Mouse (Mus musculus) frontal cortex, postnatal 10 days (tissue): ENCODE data around the gene Kbtbd13.

Experiments used
- DNase-seq, 2 experiments: peaks; one replicate each; pipeline ENCODE4 v3.0.0; 2022; ENCODE audit warnings: low spot score in 2 of 2, mixed read lengths in 1 of 2

The Kbtbd13 gene

DNA sequence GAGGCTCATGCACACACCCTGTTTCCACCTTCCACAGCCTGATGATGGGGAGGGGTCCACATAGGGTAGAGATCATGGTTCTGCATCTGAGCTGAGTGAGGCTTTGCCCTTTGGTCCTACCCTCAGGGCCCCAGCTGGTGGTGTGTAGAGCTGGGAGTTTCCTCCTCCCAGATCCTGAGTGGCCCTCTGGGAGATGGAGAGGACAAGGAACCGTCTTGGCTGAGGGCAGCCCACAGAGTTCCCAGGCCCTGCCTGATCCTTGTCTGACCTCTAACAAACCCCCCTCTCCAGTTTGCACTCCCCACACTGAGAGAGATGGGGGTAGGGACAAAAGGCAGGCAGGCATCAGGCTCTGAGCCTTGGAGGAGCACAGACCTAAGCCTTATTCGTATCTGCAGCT, 2.9 kb upstream of the Kbtbd13 start:
- DNase-seq = no peak

DNA sequence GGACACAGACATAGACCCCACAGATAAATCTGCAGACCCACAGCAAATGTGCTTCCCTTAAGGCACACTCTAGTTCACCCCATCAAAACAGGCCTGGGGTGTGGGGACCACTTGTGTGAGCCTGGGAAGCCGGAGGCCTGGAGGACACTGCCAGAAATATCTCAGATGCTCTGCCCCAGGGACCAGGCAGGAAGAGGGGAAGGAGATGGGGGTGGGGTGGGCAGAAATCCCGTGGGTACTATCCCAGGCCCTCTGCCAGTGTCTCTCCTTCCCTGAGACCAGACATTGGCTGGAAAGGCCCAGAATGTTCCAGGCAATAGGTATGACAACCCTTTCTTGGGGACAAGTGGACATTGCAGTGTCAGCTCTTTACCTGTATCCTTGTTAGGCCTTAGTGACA, 2.2 kb upstream of the Kbtbd13 start:
- DNase-seq = no peak

DNA sequence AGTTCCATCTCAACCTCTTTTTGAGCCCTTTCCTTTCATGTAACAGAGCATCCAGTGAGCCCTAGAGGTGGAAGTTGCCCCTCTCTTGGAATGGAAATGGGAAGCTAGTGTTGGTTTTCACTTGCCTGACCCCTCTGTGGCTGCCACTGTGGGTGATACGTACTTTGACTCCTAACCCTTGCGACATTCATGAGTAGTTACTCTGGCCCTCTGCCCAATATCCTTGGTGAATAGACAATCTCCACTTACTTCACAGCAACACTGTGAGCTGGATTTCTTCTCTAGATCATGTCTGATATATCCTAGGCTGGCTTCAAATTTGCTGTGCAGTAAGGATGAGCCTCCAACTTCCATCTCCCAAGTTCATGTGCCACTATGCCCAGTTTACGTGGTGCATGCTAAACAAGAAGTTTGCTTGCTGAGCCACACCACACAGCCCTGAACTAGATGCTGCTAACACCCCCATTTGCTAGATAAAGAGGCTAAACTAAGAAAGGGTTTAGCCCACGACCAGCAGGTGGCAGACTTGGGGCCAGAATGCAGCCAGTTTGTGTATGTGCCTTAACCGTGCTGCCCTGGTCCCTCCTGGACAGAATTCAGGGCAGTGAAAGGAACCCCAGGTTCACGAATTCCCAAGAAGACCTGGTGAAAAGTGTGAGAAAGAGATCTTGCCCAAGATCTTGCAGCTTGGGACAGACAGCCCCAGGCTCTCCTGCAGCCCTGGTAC, 1.3 kb upstream of the Kbtbd13 start:
- peak in 1 of 2 experiments; percentile 34 for DNase-seq

- no peak for DNase-seq
Observed at GRCm38 (mm10) chr9:65390752-65391612, 470 bp downstream of the Kbtbd13 start.

GRCm38 (mm10) chr9:65386373-65387140, 4.9 kb downstream of the Kbtbd13 start:
- no peak for DNase-seq

DNA sequence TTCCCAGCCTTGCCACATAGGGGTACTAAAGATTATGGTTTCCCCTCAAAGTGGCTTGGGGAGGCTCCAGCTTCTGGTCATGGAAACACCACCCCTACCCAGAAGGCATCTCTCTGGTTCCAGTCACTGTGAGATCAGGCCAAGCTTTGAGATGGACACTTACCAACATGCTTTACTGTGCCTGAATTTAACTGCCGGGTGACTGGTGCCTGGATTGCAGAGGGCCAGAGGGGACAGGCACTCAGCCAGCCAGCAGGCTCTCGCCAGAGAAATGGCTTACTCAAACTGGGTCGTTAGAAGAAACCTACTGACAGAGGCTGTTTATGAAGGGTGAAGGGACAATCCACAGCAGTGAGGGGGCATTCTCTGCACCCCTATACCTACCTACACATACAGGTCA, 7.2 kb downstream of the Kbtbd13 start:
- DNase-seq = no peak

DNA sequence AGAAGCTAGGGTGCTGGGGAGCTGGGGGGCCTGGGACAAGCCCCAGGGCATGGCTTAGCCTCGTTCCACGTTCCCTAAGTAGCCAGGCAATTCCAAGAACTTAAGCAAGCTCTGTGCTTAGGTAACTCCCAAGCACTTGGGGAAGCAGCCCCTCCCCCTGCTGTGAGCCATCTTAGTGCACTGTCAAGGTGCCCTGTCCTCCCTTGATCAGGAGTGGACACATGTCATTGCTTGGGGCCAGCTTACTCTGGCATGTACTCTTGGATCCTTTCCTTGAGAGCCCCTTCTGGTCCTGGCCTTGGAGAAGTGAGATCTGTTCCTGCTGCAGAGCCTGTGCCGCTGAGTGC, 8.7 kb downstream of the Kbtbd13 start:
- no peak for DNase-seq

- no peak for DNase-seq
Observed at GRCm38 (mm10) chr9:65382031-65382750, 9.3 kb downstream of the Kbtbd13 start.

- DNase-seq = no peak
Observed at GRCm38 (mm10) chr9:65381017-65381590, 10.3 kb downstream of the Kbtbd13 start.

- peak; percentile 32 to 55 for DNase-seq
Observed at GRCm38 (mm10) chr9:65375163-65375934, 16.1 kb downstream of the Kbtbd13 start.

GRCm38 (mm10) chr9:65374468-65375162, 16.8 kb downstream of the Kbtbd13 start:
- DNase-seq = no peak

DNA sequence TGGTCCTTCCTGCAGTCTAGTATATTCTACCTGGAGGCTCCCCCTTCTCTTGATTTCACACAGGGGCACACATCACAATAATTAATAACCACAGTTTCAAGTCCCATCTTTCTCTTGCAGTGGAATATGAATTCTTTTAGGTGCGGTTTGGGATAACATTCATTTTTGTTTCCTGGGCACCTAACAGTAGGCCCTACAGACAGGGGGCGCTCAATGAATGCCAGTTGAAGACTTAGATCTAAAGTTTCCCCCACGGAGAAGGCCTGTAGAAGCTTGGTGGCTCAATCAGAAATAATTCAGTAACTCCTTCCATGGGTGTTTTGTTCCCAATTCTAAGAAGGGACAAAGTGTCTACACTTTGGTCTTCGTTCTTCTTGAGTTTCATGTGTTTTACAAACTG, 19.0 kb downstream of the Kbtbd13 start:
- no peak for DNase-seq

DNA sequence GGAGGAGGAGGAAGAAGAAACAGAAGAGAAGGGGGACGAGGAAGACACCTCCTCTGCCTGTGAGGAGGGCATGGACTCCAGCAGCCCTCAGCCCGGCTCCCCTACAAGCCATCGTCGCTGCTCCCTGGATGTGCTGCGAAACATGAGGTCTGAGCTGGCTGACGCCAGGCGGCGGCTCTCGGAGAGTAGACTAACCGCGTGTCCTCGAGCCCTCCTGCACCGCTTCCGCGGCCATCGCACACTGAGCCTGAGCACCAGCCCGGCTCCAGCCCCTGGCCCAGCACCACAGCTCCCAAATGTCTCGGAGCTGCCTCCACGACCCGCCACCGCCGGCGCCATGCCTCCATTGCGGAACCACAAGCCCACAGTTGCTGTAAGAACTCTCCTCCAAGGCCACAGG, 19.7 kb downstream of the Kbtbd13 start:
- DNase-seq = no peak

DNA sequence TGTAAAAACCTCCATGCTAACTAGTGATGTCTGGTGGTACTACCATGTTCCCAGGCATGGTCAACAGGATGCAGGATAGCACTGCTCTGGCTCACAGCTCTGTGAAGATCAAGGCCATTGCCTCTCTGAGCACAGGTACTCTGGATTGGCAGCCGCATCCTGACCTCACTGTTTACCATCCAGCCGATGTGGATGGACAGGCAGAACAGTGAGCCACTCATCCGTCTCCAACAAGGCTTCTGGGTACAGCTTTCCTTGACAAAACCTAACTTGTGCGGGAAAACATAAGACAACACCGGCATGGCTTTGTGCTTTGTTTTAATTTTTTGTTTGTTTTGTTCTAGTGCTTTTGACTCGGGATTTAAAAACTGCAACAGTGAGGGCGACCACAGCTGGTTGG, 25.7 kb downstream of the Kbtbd13 start:
- no peak for DNase-seq

DNA sequence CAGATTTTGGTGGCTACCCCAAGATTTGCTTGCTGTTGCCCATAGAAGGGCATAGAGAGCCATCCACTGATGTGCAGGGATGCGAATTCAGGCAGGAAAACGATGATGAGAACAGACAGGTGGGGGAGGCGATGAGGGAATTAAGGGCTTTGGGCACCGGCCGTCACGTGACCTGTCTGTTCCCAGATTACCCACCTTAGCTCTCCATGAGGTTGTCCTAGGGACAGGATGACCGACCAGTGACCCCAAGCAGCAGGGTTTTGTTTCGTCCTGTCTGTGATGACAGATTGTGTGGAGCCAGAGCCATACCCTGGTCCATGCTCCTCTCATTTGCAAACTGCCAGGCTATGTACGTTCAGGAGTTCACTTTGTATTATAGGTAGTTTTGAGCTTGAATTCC, 27.8 kb downstream of the Kbtbd13 start:
- no peak for DNase-seq

DNA sequence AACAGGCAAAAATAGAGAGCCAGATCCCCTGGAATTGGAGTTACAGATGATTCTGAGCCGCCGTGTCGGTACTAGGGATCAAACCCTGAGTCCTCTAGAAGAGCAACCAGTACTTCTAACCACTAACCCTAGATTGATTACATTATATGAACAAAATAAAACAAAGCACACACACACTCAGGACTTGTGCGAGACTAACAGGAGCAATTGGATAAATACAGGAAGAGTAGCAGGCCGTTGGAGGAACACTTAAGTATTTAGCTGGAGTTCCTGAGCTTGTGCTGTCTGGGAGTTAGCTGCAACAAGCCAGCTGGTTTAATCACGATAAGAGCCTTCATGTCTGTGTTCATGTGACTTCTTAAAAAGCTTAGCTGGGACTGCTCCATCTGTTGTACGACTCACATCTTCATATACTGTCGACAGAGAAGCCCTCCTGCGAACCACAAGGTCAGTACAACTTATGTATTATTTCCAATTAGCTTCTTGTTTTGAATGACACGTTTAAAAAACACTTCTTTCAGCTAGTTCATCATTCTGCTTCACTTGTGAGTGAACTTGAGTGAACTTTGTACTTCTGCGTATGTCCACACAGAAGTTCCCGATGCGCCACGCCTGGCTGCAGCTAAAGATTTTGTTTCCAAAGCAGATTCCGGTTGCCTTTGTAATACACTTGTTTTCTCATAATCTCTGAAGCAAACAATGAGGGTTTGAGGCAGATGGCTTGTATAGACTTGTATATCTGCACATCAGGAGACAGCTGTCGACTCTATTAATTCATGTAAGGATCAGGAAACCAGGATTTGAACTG, 30.6 kb downstream of the Kbtbd13 start, which contains the start of gene Ubap1l:
Ubap1l (plus strand) TSS at position 401 of the 808 bp plus-strand sequence.
- DNase-seq = no peak

- no peak for DNase-seq
Observed at GRCm38 (mm10) chr9:65358956-65359480, 32.4 kb downstream of the Kbtbd13 start.

DNA sequence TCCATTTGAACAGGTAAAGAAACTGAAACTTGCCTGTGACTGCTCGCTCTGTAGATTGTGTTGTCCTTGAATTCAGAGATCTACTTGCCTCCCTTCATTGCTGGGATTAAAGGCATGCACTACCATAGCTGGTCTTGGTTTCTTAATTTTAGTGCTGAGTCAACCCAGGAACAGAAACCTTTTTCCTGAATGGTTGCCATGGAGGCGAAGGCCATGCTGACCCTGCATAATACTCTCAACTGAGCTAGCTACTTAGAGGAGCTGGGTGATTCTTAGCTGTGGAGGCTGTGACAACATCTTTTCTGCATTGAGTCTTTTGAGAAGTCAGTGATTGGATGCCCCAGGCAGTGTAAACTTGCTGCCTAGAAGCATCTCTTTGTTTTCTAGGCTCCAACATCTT, 34.5 kb downstream of the Kbtbd13 start:
- DNase-seq = no peak

GRCm38 (mm10) chr9:65356561-65356960, 34.9 kb downstream of the Kbtbd13 start:
- DNase-seq = no peak
